Mouse (Mus musculus) forebrain, embryonic 14.5 days (tissue): ENCODE data around the gene Itgb2l. TPM values are rescaled to one million over a fixed set of nuclear protein-coding genes. Genes with fewer than 3 reads are reported as not detected.

Experiments used
- ATAC-seq: fragments of 200-750 bp; cut with Nextera tagmentation; 2 replicates; pipeline ENCODE4 v1.8.0; 2017; ENCODE audit warnings: mild to moderate bottlenecking, moderate library complexity
- DNase-seq: peaks from one replicate; pipeline ENCODE4 v3.0.0-alpha.2; 2015; ENCODE audit warnings: low spot score
- H3K27ac ChIP-seq: fragments of 300-500 bp; sonication (generic); 2 replicates; pipeline ENCODE4 v1.5.1; 2014; ENCODE audit warnings: low read depth, mild to moderate bottlenecking, control low read depth, low read length, moderate library complexity
- H3K27me3 ChIP-seq: fragments of 300-500 bp; sonication (generic); replicated peaks from 2 replicates; pipeline ENCODE4 v1.6.1; 2014; ENCODE audit warnings: low read length, control low read depth, mixed read lengths; ENCODE audit not compliant: control insufficient read depth, insufficient read depth
- H3K36me3 ChIP-seq: fragments of 300-500 bp; sonication (generic); 2 replicates; pipeline ENCODE4 v1.6.1; 2014; ENCODE audit warnings: low read length, control low read depth; ENCODE audit not compliant: control insufficient read depth, insufficient read depth
- H3K4me1 ChIP-seq: fragments of 300-500 bp; sonication (generic); 2 replicates; pipeline ENCODE4 v1.6.1; 2014; ENCODE audit warnings: antibody characterized with exemption, low read length, control low read depth; ENCODE audit not compliant: control insufficient read depth, insufficient read depth
- H3K4me2 ChIP-seq: fragments of 300-500 bp; sonication (generic); 2 replicates; pipeline ENCODE4 v1.6.1; 2014; ENCODE audit warnings: mild to moderate bottlenecking, control low read depth, low read length
- H3K4me3 ChIP-seq: fragments of 300-500 bp; sonication (generic); 2 replicates; pipeline ENCODE4 v1.5.1; 2014; ENCODE audit warnings: low read depth, low read length, control low read depth
- H3K9ac ChIP-seq: fragments of 300-500 bp; sonication (generic); 2 replicates; pipeline ENCODE4 v1.6.1; 2014; ENCODE audit warnings: mild to moderate bottlenecking, low read length, control low read depth, moderate library complexity
- H3K9me3 ChIP-seq: fragments of 300-500 bp; sonication (generic); replicated peaks from 2 replicates; pipeline ENCODE4 v1.6.1; 2016; ENCODE audit warnings: low read length, control low read depth, mixed read lengths; ENCODE audit not compliant: control insufficient read depth
- WGBS: fragments of 180-500 bp; shearing (Covaris S2); extraction: QIAGEN DNeasy Blood & Tissue Kit; methylation state at CpG from one replicate; pipeline ENCODE4 v1.1.7; 2014; 5-methylcytosine and 5-hydroxymethylcytosine counted together
- polyA plus RNA-seq: library from polyadenylated mRNA; unstranded; fragments of >200 nt; fragmentation: Nextera tagmentation; extraction: Ambion mirVana; gene quantifications from 2 replicates; pipeline ENCODE4 v1.2.1, GENCODE M21; 2014

The Itgb2l gene
- polyA plus RNA-seq, 1 experiment from 2014 or later, result 0.06 TPM

- Histone ChIP-seq H3K27me3 (no peaks in the 10 kb centered on the region), H3K27ac (no peak overlapping the region), H3K9ac (no peak overlapping the region), H3K9me3 (no peaks in the 10 kb centered on the region), H3K4me3 (no peak overlapping the region), H3K4me1 (no peaks in the 10 kb centered on the region), H3K4me2 (no peak overlapping the region), H3K36me3 (no peaks in the 10 kb centered on the region)
- WGBS, result 82% methylated on average over 4 of the region's 4 CpGs
- ATAC-seq, result no peak
- DNase-seq, result no peak
Measured at GRCm38 (mm10) chr16:96406312-96406711, 37.1 kb downstream of the Itgb2l start.

GRCm38 (mm10) chr16:96402294-96402693 lies 41.1 kb downstream of the Itgb2l start:
- DNase-seq (peak; percentile 6), ATAC-seq (no peak)
- no peaks in the 10 kb centered on the region for H3K9me3 ChIP-seq
- H3K9ac ChIP-seq, result no peak overlapping the region
- H3K4me3 ChIP-seq, result no peak overlapping the region
- H3K4me1 ChIP-seq, result no peaks in the 10 kb centered on the region
- no peaks in the 10 kb centered on the region for H3K36me3 ChIP-seq
- no peak overlapping the region for H3K4me2 ChIP-seq
- no peaks in the 10 kb centered on the region for H3K27me3 ChIP-seq
- H3K27ac ChIP-seq, result no peak overlapping the region
- 73% methylated on average over 6 of the region's 6 CpGs for WGBS

- ATAC-seq, result no peak
- Histone ChIP-seq H3K9me3 (no peaks in the 10 kb centered on the region), H3K4me2 (no peak overlapping the region), H3K27ac (no peak overlapping the region), H3K27me3 (no peaks in the 10 kb centered on the region), H3K4me3 (no peak overlapping the region), H3K9ac (no peak overlapping the region), H3K4me1 (no peaks in the 10 kb centered on the region), H3K36me3 (no peaks in the 10 kb centered on the region)
- WGBS, result 47% methylated on average over 4 of the region's 4 CpGs
- peak; percentile 27 for DNase-seq
Measured at GRCm38 (mm10) chr16:96400046-96400445, 43.4 kb downstream of the Itgb2l start.

- H3K27me3 ChIP-seq, result no peaks in the 10 kb centered on the region
- no peak overlapping the region for H3K4me3 ChIP-seq
- no peak overlapping the region for H3K27ac ChIP-seq
- H3K9ac ChIP-seq, result no peak overlapping the region
- H3K36me3 ChIP-seq, result no peaks in the 10 kb centered on the region
- no peaks in the 10 kb centered on the region for H3K9me3 ChIP-seq
- no peaks in the 10 kb centered on the region for H3K4me1 ChIP-seq
- 78% methylated on average over 3 of the region's 3 CpGs for WGBS
- H3K4me2 ChIP-seq, result no peak overlapping the region
- ATAC-seq (no peak), DNase-seq (no peak)
Measured at GRCm38 (mm10) chr16:96398806-96399205, 44.6 kb downstream of the Itgb2l start.

- DNase-seq (no peak), ATAC-seq (no peak)
- 81% methylated on average over 9 of the region's 9 CpGs for WGBS
- H3K27me3 ChIP-seq, result no peaks in the 10 kb centered on the region
- H3K27ac ChIP-seq, result no peak overlapping the region
- H3K36me3 ChIP-seq, result no peaks in the 10 kb centered on the region
- no peak overlapping the region for H3K4me2 ChIP-seq
- no peaks in the 10 kb centered on the region for H3K4me1 ChIP-seq
- no peaks in the 10 kb centered on the region for H3K9me3 ChIP-seq
- no peak overlapping the region for H3K4me3 ChIP-seq
- H3K9ac ChIP-seq, result no peak overlapping the region
Measured at GRCm38 (mm10) chr16:96396013-96396650, 47.3 kb downstream of the Itgb2l start.

- no peak for ATAC-seq
- H3K4me2 ChIP-seq, result no peak overlapping the region
- 76% methylated on average over 4 of the region's 4 CpGs for WGBS
Measured at GRCm38 (mm10) chr16:96395516-96395915, 47.9 kb downstream of the Itgb2l start.

GRCm38 (mm10) chr16:96391070-96391469 lies 52.3 kb downstream of the Itgb2l start:
- no peaks in the 10 kb centered on the region for H3K27me3 ChIP-seq
- DNase-seq (no peak), ATAC-seq (no peak)
- no peak overlapping the region for H3K4me2 ChIP-seq
- H3K4me1 ChIP-seq, result no peaks in the 10 kb centered on the region
- H3K9ac ChIP-seq, result no peak overlapping the region
- H3K9me3 ChIP-seq, result no peaks in the 10 kb centered on the region
- no peak overlapping the region for H3K4me3 ChIP-seq
- H3K36me3 ChIP-seq, result no peaks in the 10 kb centered on the region
- H3K27ac ChIP-seq, result no peak overlapping the region

More at GRCm38 (mm10) chr16:96395516-96395915, 47.9 kb downstream of the Itgb2l start:
- H3K4me1 ChIP-seq, result no peaks in the 10 kb centered on the region
- DNase-seq, result no peak
- no peak overlapping the region for H3K4me3 ChIP-seq
- H3K9me3 ChIP-seq, result no peaks in the 10 kb centered on the region
- no peak overlapping the region for H3K9ac ChIP-seq
- H3K36me3 ChIP-seq, result no peaks in the 10 kb centered on the region
- H3K27me3 ChIP-seq, result no peaks in the 10 kb centered on the region
- no peak overlapping the region for H3K27ac ChIP-seq

- no peak overlapping the region for H3K4me2 ChIP-seq
- no peaks in the 10 kb centered on the region for H3K27me3 ChIP-seq
- ATAC-seq (no peak), DNase-seq (no peak)
- peaks cover 3% of the 10 kb centered on the region; the same call in 1 of the 2 replicates for H3K9me3 ChIP-seq
- no peaks in the 10 kb centered on the region for H3K4me1 ChIP-seq
- 82% methylated on average over 5 of the region's 5 CpGs for WGBS
- no peaks in the 10 kb centered on the region for H3K36me3 ChIP-seq
- no peak overlapping the region for H3K9ac ChIP-seq
- no peak overlapping the region for H3K27ac ChIP-seq
- H3K4me3 ChIP-seq, result no peak overlapping the region
Measured at GRCm38 (mm10) chr16:96388481-96388880, 54.9 kb downstream of the Itgb2l start.

- Histone ChIP-seq H3K4me1 (no peaks in the 10 kb centered on the region), H3K4me2 (no peak overlapping the region), H3K27me3 (no peaks in the 10 kb centered on the region), H3K36me3 (no peaks in the 10 kb centered on the region), H3K9me3 (peaks cover 3% of the 10 kb centered on the region; the same call in 1 of the 2 replicates), H3K27ac (no peak overlapping the region), H3K4me3 (no peak overlapping the region), H3K9ac (no peak overlapping the region)
- 91% methylated on average over 6 of the region's 6 CpGs for WGBS
- no peak for ATAC-seq
- no peak for DNase-seq
Measured at GRCm38 (mm10) chr16:96387685-96388371, 55.6 kb downstream of the Itgb2l start.
